ENCODE assay signal across 10 mouse cellular contexts in genomic region chr5:103343869-103344268, GRCm38 (mm10).
DNase-seq lines count a peak whose midpoint lies in the region; ATAC-seq and TF ChIP-seq lines count a peak whose summit lies in the region.
"Had no signal": no experiment of that assay in that cellular context is flagged by ENCODE, and none has a peak within 500 bp of the region (broad histone marks: within the 10 kb centered on the region; RNA-seq: fewer than 3 reads in every experiment).

No protein-coding gene starts in this region.

- WGBS in liver, adult 2 months, result 17% methylated on average over 2 of the region's 2 CpGs
- WGBS in liver, embryonic 12.5 days (ENCODE audit: insufficient replicate concordance), result 24% methylated on average over 2 of the region's 2 CpGs

- no peaks in the 10 kb centered on the region for H3K4me1 ChIP-seq in liver, adult 2 months (ENCODE audit: control insufficient read depth, insufficient read depth, low read length)
- H3K4me1 ChIP-seq in liver, embryonic 12.5 days, result no peaks in the 10 kb centered on the region
- no peaks in the 10 kb centered on the region for H3K4me1 ChIP-seq in MEL (ENCODE audit: control insufficient read depth in 1 of 2, insufficient read depth in 2 of 2, low read length in 2 of 2)

- peaks cover 7% of the 10 kb centered on the region; the same call in 1 of the 2 replicates for H3K9me3 ChIP-seq in liver, embryonic 12.5 days (replicated peaks)
- H3K9me3 ChIP-seq in MEL (replicated peaks; ENCODE audit: insufficient read depth, low read length), result no peaks in the 10 kb centered on the region

- peak; percentile 72 for TF ChIP-seq CTCF in gastrocnemius, adult 2 months (IDR thresholded peaks at IDR 0.05)
- TF ChIP-seq CTCF in liver, adult 2 months (IDR thresholded peaks at IDR 0.05; ENCODE audit: low read depth, low read length), result peak; percentile 32; the same call in 1 of the 2 replicates
- peak; percentile 57 to 96 (median 58) for TF ChIP-seq CTCF in MEL (IDR thresholded peaks at IDR 0.05 in 2 of 3, conservative IDR thresholded peaks at IDR 0.05 in 1 of 3; ENCODE audit: control insufficient read depth in 1 of 3, insufficient read depth in 1 of 3, low read depth in 2 of 3, low read length in 3 of 3, poor library complexity in 1 of 3, severe bottlenecking in 1 of 3)

- H3K36me3 ChIP-seq in liver, adult 2 months (ENCODE audit: control insufficient read depth, insufficient read depth, low read length), result no peaks in the 10 kb centered on the region
- H3K36me3 ChIP-seq in liver, embryonic 12.5 days, result no peaks in the 10 kb centered on the region
- H3K36me3 ChIP-seq in MEL (ENCODE audit: control insufficient read depth in 1 of 2, insufficient read depth in 2 of 2, low read length in 2 of 2), result no peaks in the 10 kb centered on the region
- H3K36me3 ChIP-seq: neural tube, embryonic 15.5 days had no signal

- no peak for DNase-seq in gastrocnemius, adult 2 months
- DNase-seq in gastrocnemius, postnatal 25 days, result no peak
- DNase-seq in liver, adult 2 months (ENCODE audit: extremely low read depth, low read depth, low spot score), result peak; percentile 10
- peak; percentile 62 for DNase-seq in MEL (ENCODE audit: low read depth, low spot score)
- peak; percentile 43 for DNase-seq in forelimb bud, embryonic 11.5 days (ENCODE audit: low read depth, low spot score)
- no peak for DNase-seq in thymus, postnatal 25 days
- no peak for DNase-seq in adrenal gland, postnatal 25 days
- DNase-seq: kidney, adult 8-10 months had no signal

- no peaks in the 10 kb centered on the region for H3K79me2 ChIP-seq in liver, adult 2 months (ENCODE audit: control insufficient read depth, insufficient read depth, low read length)
- no peaks in the 10 kb centered on the region for H3K79me2 ChIP-seq in MEL (ENCODE audit: control insufficient read depth, insufficient read depth, low read length, poor library complexity)

- no peak for TF ChIP-seq POLR2A in liver, adult 2 months (IDR thresholded peaks at IDR 0.05; ENCODE audit: extremely low read depth, insufficient read depth, low read length)
- no peak for TF ChIP-seq POLR2A in MEL (IDR thresholded peaks at IDR 0.05; ENCODE audit: control insufficient read depth in 1 of 2, insufficient read depth in 1 of 2, low read depth in 1 of 2, low read length in 2 of 2, poor library complexity in 1 of 2)

- no peak for TF ChIP-seq EP300 in MEL (IDR thresholded peaks at IDR 0.05; ENCODE audit: low read depth in 1 of 2, low read length in 2 of 2)

- no peaks in the 10 kb centered on the region for H3K27me3 ChIP-seq in liver, adult 2 months (ENCODE audit: control insufficient read depth, insufficient read depth, low read length)
- H3K27me3 ChIP-seq in liver, embryonic 12.5 days (replicated peaks), result peaks cover 14% of the 10 kb centered on the region
- H3K27me3 ChIP-seq in MEL (ENCODE audit: control insufficient read depth in 1 of 2, insufficient read depth in 2 of 2, low read length in 2 of 2), result peaks cover 0 to 2% of the 10 kb centered on the region in 2 experiments; a peak in 1 of 4 replicates

- no peak overlapping the region for H3K4me3 ChIP-seq in gastrocnemius, adult 2 months
- H3K4me3 ChIP-seq in liver, adult 2 months (ENCODE audit: insufficient read depth, low read depth, low read length), result no peak overlapping the region
- no peak overlapping the region for H3K4me3 ChIP-seq in liver, embryonic 12.5 days
- no peak overlapping the region for H3K4me3 ChIP-seq in MEL (ENCODE audit: control insufficient read depth in 1 of 2, insufficient read depth in 1 of 2, low read depth in 2 of 2, low read length in 2 of 2)
- H3K4me3 ChIP-seq: neural tube, embryonic 15.5 days had no signal

- TF ChIP-seq RAD21 in MEL (IDR thresholded peaks at IDR 0.05; ENCODE audit: low read depth, low read length), result peak; percentile 99

- intact Hi-C loops in gastrocnemius, adult 2 months (cut with DNase I), result loop anchor here (10.0 kb wide), 1 partner anchor 481 kb away; no protein-coding TSS in a partner anchor

- no peak overlapping the region for H3K9ac ChIP-seq in liver, adult 2 months (ENCODE audit: low read depth, low read length)
- H3K9ac ChIP-seq in liver, embryonic 12.5 days, result no peak overlapping the region
- H3K9ac ChIP-seq in MEL (ENCODE audit: control insufficient read depth, low read depth, low read length, poor library complexity, severe bottlenecking), result no peak overlapping the region
- H3K9ac ChIP-seq: neural tube, embryonic 15.5 days had no signal

- no peak overlapping the region for H3K4me2 ChIP-seq in liver, embryonic 12.5 days
- H3K4me2 ChIP-seq: neural tube, embryonic 15.5 days had no signal

- no peak overlapping the region for H3K27ac ChIP-seq in gastrocnemius, adult 2 months
- H3K27ac ChIP-seq in liver, adult 2 months (replicated peaks; ENCODE audit: insufficient read depth, low read depth, low read length), result no peak overlapping the region
- H3K27ac ChIP-seq in liver, embryonic 12.5 days, result no peak overlapping the region
- no peak overlapping the region for H3K27ac ChIP-seq in MEL (ENCODE audit: control insufficient read depth, low read depth, low read length)
- H3K27ac ChIP-seq: neural tube, embryonic 15.5 days had no signal

- ATAC-seq in liver, embryonic 12.5 days, result no peak

TF ChIP-seq in MEL, 35 proteins besides CTCF, POLR2A, EP300 and RAD21:
- TF ChIP-seq TBP (IDR thresholded peaks at IDR 0.05; ENCODE audit: low read depth, low read length) (no peak), ZC3H11A (IDR thresholded peaks at IDR 0.05; ENCODE audit: low read depth, low read length) (peak; percentile 89), ZNF384 (IDR thresholded peaks at IDR 0.05; ENCODE audit: low read depth, low read length) (peak; percentile 45; the same call in 1 of the 2 replicates), MYC (IDR thresholded peaks at IDR 0.05; ENCODE audit: low read depth, low read length) (no peak), MAX (IDR thresholded peaks at IDR 0.05; ENCODE audit: low read length) (no peak), BHLHE40 (IDR thresholded peaks at IDR 0.05; ENCODE audit: borderline replicate concordance, low read depth, low read length) (0 out of 2 replicates have a peak, but pooled peaks have one; percentile 40), SMC3 (IDR thresholded peaks at IDR 0.05; ENCODE audit: low read depth, low read length) (peak; percentile 87)

Comparison
In these comparisons a context has a peak if more than half of its experiments do, and no peak if none do; other contexts are left out.
1. DNase-seq: peak in liver, adult 2 months (single experiment), MEL (single experiment) and forelimb bud, embryonic 11.5 days (single experiment); none in gastrocnemius, adult 2 months (single experiment), gastrocnemius, postnatal 25 days (single experiment), thymus, postnatal 25 days (single experiment) and adrenal gland, postnatal 25 days (single experiment).
2. Peak in every context shown above with its lines, with median percentiles within 50 percentile points of each other: CTCF ChIP-seq.